29 mouse cellular contexts compared by ENCODE assay signal in the genomic region with DNA sequence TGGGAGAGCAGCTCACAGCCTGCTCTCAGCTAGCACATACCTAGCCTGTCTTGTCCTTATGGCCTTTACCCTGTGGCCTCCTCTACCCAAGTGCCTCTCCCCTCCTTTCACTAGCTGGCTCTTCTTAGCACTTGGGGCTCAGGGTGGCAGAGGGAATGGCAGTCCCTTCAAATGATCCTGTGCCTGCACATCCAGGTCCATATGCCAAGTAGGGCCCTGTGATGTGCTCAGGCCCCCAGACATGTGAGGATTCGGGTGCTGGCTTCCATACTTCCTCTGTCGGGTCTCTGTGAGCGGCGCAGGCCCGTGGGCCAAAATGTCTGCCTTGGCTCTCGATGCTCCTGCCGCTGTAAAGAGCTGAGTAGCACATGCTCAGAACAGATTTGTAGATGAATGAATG. TPM values are rescaled to one million over a fixed set of nuclear protein-coding genes. Genes with fewer than 3 reads are reported as not detected.
"Had no signal": no experiment of that assay in that cellular context is flagged by ENCODE, and none has a peak within 500 bp of the region (broad histone marks: within the 10 kb centered on the region; RNA-seq: fewer than 3 reads in every experiment).

No protein-coding gene starts in this region.

- ATAC-seq: hindbrain, postnatal 0 days; inflammation-experienced regulatory T-cells, adult 6 months; intestine, embryonic 15.5 days; intestine, postnatal 0 days had no signal

- H3K27ac ChIP-seq: heart, adult 2 months; heart, embryonic 13.5 days; heart, embryonic 15.5 days; hindbrain, embryonic 13.5 days; hindbrain, embryonic 15.5 days; hindbrain, postnatal 0 days; intestine, embryonic 15.5 days; layer of hippocampus, adult 2 months; left cerebral cortex, adult 2 months; limb, embryonic 10.5 days; limb, embryonic 12.5 days had no signal

- DNase-seq: gastrocnemius, postnatal 14 days; gastrocnemius, postnatal 36 days; heart, adult 11 months; heart, adult 2 months; heart, postnatal 14 days; heart, postnatal 36 days; kidney, adult 18-20 months; kidney, adult 8-10 months; kidney, postnatal 10 days; kidney, postnatal 25 days; kidney, postnatal 4 days; liver had no signal

- H3K4me3 ChIP-seq: heart, adult 2 months; heart, embryonic 13.5 days; heart, embryonic 15.5 days; hindbrain, embryonic 13.5 days; hindbrain, embryonic 15.5 days; intestine, embryonic 15.5 days; layer of hippocampus, adult 2 months; left cerebral cortex, adult 2 months; limb, embryonic 10.5 days; limb, embryonic 12.5 days had no signal

- H3K36me3 ChIP-seq: heart, embryonic 13.5 days; heart, embryonic 15.5 days; hindbrain, embryonic 13.5 days; hindbrain, embryonic 15.5 days; intestine, embryonic 15.5 days; limb, embryonic 10.5 days; limb, embryonic 12.5 days had no signal

- H3K4me1 ChIP-seq: hindbrain, embryonic 13.5 days; hindbrain, embryonic 15.5 days; intestine, embryonic 15.5 days had no signal

- H3K27me3 ChIP-seq: heart, embryonic 13.5 days; heart, embryonic 15.5 days; hindbrain, embryonic 13.5 days; hindbrain, embryonic 15.5 days; intestine, embryonic 15.5 days; limb, embryonic 12.5 days had no signal

RNA-seq across cellular contexts. Expression of a gene that starts 2.9 kb away (rescaled TPM):
- polyA plus RNA-seq: hindbrain, embryonic 11.5 days had no signal

RNA-seq across cellular contexts. Expression of a gene that starts 58.0 kb away (rescaled TPM):
- polyA plus RNA-seq: heart, adult 2 months; heart, embryonic 11.5 days; heart, embryonic 13.5 days; heart, embryonic 15.5 days; heart, postnatal 0 days; hindbrain, embryonic 11.5 days; hindbrain, embryonic 13.5 days; hindbrain, embryonic 15.5 days; hindbrain, postnatal 0 days; inflammation-experienced regulatory T-cells, adult 6 months; kidney, embryonic 14.5 days; kidney, embryonic 16.5 days; limb, embryonic 10.5 days; limb, embryonic 12.5 days had no signal
